Mouse (Mus musculus) CD8-positive naive resting alpha-beta T cell, adult 57 days (primary cell): ENCODE results near the gene 4930486L24Rik. TPM values are rescaled to one million over a fixed set of nuclear protein-coding genes. Genes with fewer than 3 reads are reported as not detected.

Experiments used
- total RNA-seq: library from RNA; stranded (reverse); gene quantifications from one replicate; pipeline ENCODE4 v1.2.4, GENCODE M21; 2023

4930486L24Rik gene
- 14.3 TPM for total RNA-seq

GRCm38 (mm10) chr13:60864281-60864680 lies at the start of gene 4930486L24Rik:
TSS of gene 4930486L24Rik (minus strand) at chr13:60864475.

DNA sequence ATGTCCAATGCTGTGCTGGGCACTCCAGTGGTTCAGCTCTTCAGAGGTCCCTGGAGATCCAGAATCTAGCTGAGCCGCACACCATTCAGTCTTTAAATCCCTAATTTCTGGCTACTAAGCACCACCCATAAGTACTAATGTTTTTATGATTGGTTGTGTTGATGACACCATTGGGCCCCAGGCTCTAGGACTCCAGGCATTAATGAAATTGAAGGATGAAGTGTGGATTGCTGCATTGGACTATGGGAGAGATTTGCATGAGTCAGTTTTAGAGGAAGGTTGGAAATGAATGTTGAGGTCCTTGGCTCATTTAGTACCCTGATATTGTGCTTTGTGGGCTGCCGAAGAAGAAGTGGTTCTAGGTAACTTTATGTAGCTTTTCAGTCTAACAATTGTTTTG lies 40.5 kb upstream of the 4930486L24Rik start, which contains the start of gene Tpbpb:
TSS of gene Tpbpb (minus strand) at position 101 of the 400 bp plus-strand sequence.

GRCm38 (mm10) chr13:60897328-60897727 lies 33.1 kb upstream of the 4930486L24Rik start, which contains the start of gene Ctla2b:
TSS of gene Ctla2b (minus strand) at chr13:60897447.

GRCm38 (mm10) chr13:60896794-60897193 lies 32.5 kb upstream of the 4930486L24Rik start, which contains the start of gene Gm49392:
TSS of gene Gm49392 (minus strand) at chr13:60896894.

DNA sequence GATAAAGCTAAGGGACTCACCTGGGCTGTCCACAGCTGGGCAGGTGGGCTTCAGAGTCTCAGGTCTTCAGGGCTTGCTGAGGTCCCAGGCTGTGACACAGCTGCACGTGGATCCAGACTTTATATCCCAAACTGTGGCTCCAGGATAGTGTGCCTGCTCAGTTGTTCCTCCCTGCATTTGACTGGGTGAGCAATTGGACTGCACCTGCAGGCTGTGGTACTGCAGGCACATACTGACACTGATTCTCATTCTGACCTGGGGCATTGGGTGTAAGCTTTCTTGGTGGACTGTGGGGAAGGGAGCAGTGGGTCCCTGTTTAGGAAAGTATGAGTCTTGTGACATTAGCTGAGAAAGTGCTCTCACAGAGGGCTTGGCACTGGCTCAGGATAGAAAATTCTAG lies 61.5 kb downstream of the 4930486L24Rik start, which contains the start of gene Ctsll3:
TSS of gene Ctsll3 (minus strand) at position 101 of the 400 bp plus-strand sequence.

Other genes starting within 250 kb of the 4930486L24Rik start
- gene BC051665, start 78.1 kb downstream of the 4930486L24Rik start, total RNA-seq = not detected
- gene Ctsll3, start 61.6 kb downstream of the 4930486L24Rik start, total RNA-seq = not detected
- gene Gm49392, start 32.4 kb upstream of the 4930486L24Rik start, total RNA-seq = not detected
- 13.8 TPM for gene Ctla2b, start 33.0 kb upstream of the 4930486L24Rik start, total RNA-seq
- gene Tpbpb, start 40.4 kb upstream of the 4930486L24Rik start, total RNA-seq = not detected
- gene Gm49393, start 71.1 kb upstream of the 4930486L24Rik start, total RNA-seq = not detected
- not detected for gene Gm49391, start 72.1 kb upstream of the 4930486L24Rik start, total RNA-seq
- gene Ctla2a, start 72.2 kb upstream of the 4930486L24Rik start, total RNA-seq = 65.3 TPM
- gene Tpbpa, start 77.5 kb upstream of the 4930486L24Rik start, total RNA-seq = not detected
- gene Ctsj, start 141.5 kb upstream of the 4930486L24Rik start, total RNA-seq = not detected
- not detected for gene Ctsq, start 176.2 kb upstream of the 4930486L24Rik start, total RNA-seq